Mouse (Mus musculus) embryonic facial prominence, embryonic 10.5 days (tissue): Measurements from ENCODE around the gene Gm44502. TPM values are rescaled to one million over a fixed set of nuclear protein-coding genes. Genes with fewer than 3 reads are reported as not detected.

ENCODE experiments used
- DNase-seq: peaks from one replicate; pipeline ENCODE4 v3.0.0-alpha.2; 2017; ENCODE audit warnings: low spot score
- H3K27ac ChIP-seq: fragments of 300-500 bp; sonication (generic); replicated peaks from 2 replicates; pipeline ENCODE4 v1.5.1; 2016; ENCODE audit warnings: mild to moderate bottlenecking
- H3K27me3 ChIP-seq: fragments of 300-500 bp; sonication (generic); replicated peaks from 2 replicates; pipeline ENCODE4 v1.6.1; 2016; ENCODE audit warnings: low read depth, mild to moderate bottlenecking; ENCODE audit not compliant: poor library complexity, severe bottlenecking
- H3K36me3 ChIP-seq: fragments of 300-500 bp; sonication (generic); replicated peaks from 2 replicates; pipeline ENCODE4 v1.6.1; 2016; ENCODE audit warnings: mild to moderate bottlenecking, moderate library complexity
- H3K4me1 ChIP-seq: fragments of 300-500 bp; sonication (generic); 2 replicates; pipeline ENCODE4 v1.6.1; 2016
- H3K4me3 ChIP-seq: fragments of 300-500 bp; sonication (generic); 2 replicates; pipeline ENCODE4 v1.5.1; 2016; ENCODE audit warnings: mild to moderate bottlenecking, moderate library complexity
- H3K9me3 ChIP-seq: fragments of 300-500 bp; sonication (generic); 2 replicates; pipeline ENCODE4 v1.6.1; 2016; ENCODE audit warnings: mild to moderate bottlenecking
- WGBS: fragments of 180-500 bp; shearing (Covaris S2); methylation state at CpG from one replicate; pipeline ENCODE4 v1.1.7; 2016; 5-methylcytosine and 5-hydroxymethylcytosine counted together
- polyA plus RNA-seq: library from polyadenylated mRNA; unstranded; fragments of >200 nt; fragmentation: Nextera tagmentation; extraction: Ambion mirVana; gene quantifications from 2 replicates; pipeline ENCODE4 v1.2.1, GENCODE M21; 2016

Gene Gm44502
- polyA plus RNA-seq, 1 experiment from 2014 or later: not detected

DNA sequence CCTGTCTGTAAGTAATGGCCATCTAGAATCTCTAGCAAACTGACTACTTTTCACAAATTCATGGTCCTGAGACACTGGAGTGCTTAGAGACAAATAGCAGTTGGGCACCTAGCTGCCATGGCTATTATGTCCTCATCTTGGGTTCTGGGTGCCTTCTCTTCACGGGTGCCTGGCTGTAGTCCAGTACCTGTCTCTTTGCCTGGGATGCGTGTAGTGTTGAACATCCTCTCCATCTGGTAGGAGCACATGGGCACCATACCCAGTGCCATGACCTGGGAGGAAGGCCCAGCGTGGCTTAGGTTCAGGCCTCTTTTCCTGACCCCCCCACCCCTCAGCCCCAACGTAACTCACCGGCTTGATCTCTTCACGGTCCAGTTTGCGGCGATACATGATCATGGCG lies 7.6 kb downstream of the Gm44502 start:
- H3K9me3 ChIP-seq: no peaks in the 10 kb centered on the region
- H3K4me3 ChIP-seq: no peak overlapping the region
- H3K27me3 ChIP-seq: no peaks in the 10 kb centered on the region
- peaks cover 64% of the 10 kb centered on the region for H3K36me3 ChIP-seq
- 93% methylated on average over 9 of the region's 9 CpGs for WGBS
- H3K4me1 ChIP-seq: peaks cover 16% of the 10 kb centered on the region
- no peak overlapping the region for H3K27ac ChIP-seq
- DNase-seq: no peak

DNA sequence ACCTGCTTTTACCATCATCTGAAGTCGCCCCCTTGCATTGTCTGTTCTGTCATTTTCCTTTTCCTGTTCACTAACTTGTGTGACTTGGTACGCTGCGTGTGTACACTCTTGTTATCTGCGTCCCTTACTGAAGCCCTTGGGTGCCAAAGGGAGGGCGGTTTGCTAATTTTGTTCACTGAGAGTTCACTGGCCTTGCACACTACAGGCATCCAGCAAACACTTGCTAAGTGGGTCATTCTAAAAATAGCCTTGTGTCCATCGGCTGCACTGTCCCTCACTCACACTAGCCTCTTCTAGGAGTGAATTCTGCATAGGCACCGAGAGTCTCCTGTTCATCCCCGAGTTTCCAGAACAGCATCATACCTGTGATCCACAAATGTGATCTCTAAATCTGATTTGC lies 14.2 kb downstream of the Gm44502 start:
- Histone ChIP-seq H3K4me1 (no peaks in the 10 kb centered on the region), H3K4me3 (no peak overlapping the region), H3K9me3 (no peaks in the 10 kb centered on the region), H3K27ac (no peak overlapping the region), H3K36me3 (peaks cover 35% of the 10 kb centered on the region), H3K27me3 (no peaks in the 10 kb centered on the region)
- no peak for DNase-seq
- WGBS: 88% methylated on average over 8 of the region's 8 CpGs

DNA sequence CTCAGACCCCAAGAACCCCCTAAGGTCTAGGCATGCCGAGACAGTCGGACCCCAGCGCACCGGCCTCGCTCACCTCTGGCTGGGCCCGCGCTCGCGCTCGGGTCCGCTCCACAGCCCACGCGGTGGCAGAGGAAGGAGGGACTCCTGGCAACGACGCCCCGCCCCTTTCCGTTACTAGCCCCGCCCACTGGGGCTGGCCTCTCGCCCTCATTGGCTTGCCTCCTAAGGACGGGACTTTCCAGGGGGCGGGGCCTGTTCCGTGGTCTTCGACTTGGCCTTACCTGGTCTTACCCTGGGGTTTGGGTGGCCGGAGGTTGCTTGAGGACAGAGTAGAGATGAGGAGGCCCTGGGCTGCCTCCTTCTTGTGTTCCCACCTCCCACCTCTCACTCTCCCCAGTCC lies 19.4 kb downstream of the Gm44502 start, which contains the start of gene Syce3:
Gene Syce3, minus strand, starts transcription at position 386 of the 400 bp plus-strand sequence.
- WGBS: 87% methylated on average over 24 of the region's 24 CpGs
- H3K4me1 ChIP-seq: no peaks in the 10 kb centered on the region
- peaks cover 12% of the 10 kb centered on the region for H3K9me3 ChIP-seq
- no peaks in the 10 kb centered on the region for H3K27me3 ChIP-seq
- DNase-seq: no peak
- H3K27ac ChIP-seq: no peak within 1 kb of the TSS
- H3K36me3 ChIP-seq: no peaks in the 10 kb centered on the region
- no peak within 1 kb of the TSS for H3K4me3 ChIP-seq

DNA sequence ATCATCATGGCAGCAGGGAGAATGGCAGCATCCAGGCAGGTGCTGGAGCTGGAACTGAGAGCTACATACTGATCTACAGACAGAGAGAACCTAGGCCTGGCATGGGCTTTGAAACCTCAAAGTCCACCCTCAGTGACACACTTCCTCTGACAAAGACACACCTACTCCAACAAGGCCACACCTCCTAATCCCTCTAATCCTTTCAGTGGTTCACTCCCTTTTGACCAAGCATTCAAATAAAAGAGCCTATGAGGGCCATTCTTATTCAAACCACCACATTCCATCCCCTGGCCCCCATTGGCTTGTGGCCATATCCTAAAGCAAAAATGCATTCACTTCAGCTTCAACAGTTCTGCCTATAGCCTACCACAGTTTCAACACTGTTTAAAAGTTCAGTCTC lies 22.8 kb downstream of the Gm44502 start:
- Histone ChIP-seq H3K9me3 (peaks cover 12% of the 10 kb centered on the region), H3K36me3 (no peaks in the 10 kb centered on the region), H3K4me3 (no peak overlapping the region), H3K27me3 (no peaks in the 10 kb centered on the region), H3K4me1 (no peaks in the 10 kb centered on the region), H3K27ac (no peak overlapping the region)
- no peak for DNase-seq

DNA sequence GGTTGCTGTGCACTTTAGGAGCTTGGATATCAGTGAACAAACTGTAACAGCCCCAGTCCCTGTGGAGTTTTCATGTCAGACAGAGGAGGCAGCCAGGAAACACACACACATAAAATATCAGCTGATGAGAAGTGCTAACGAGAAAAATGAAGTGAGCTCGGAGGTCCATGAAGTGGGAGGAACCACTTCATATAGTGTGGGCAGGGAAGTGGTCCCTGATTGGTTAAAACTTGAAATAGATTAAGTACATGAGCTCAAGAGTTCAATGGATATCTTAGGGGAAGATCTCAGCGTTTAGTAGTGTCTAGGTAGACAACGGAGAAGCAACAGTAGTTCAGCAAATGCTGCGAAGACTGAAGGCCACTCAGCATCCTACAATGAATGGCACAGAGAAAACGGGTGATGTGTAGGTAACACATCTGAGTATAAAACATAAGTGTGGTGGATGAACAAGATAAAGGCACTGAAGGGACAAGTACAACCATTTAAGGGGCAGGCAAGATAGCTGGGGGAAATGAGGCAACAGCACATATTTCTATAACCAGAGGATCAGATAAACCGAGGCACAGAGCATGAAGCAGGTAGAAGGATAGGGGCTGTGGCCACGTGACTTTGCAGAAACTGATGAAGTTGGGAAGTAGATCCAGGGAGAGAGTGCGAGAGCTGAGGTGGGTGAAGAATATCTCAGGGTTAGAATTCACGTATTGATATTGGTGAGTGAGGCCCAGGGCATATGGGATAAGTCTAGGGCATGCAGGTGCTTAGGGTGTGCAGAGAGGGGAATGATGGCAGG lies 24.5 kb downstream of the Gm44502 start:
- H3K4me3 ChIP-seq: no peak overlapping the region
- H3K36me3 ChIP-seq: no peaks in the 10 kb centered on the region
- 86% methylated on average over 10 of the region's 10 CpGs for WGBS
- no peaks in the 10 kb centered on the region for H3K27me3 ChIP-seq
- peaks cover 12% of the 10 kb centered on the region for H3K9me3 ChIP-seq
- DNase-seq: no peak
- H3K27ac ChIP-seq: no peak overlapping the region
- no peaks in the 10 kb centered on the region for H3K4me1 ChIP-seq

DNA sequence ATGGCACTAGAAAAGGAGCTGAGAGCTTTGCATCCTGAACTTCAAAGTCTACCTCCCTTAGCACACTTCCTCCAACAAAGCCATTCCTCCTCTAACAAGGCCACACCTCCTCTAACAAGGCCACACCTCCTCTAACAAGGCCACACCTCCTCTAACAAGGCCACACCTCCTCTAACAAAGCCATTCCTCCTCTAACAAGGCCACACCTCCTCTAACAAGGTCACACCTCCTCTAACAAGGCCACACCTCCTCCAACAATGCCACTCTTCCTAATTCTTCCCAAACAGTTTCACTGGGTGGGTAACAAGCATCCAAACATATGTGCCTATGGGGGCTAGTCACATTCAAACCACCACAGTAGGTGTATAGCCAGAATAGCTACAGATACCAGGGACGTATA lies 27.0 kb downstream of the Gm44502 start:
- Histone ChIP-seq H3K4me1 (no peaks in the 10 kb centered on the region), H3K9me3 (peaks cover 2% of the 10 kb centered on the region; the same call in 1 of the 2 replicates), H3K27me3 (no peaks in the 10 kb centered on the region), H3K27ac (no peak overlapping the region), H3K36me3 (no peaks in the 10 kb centered on the region), H3K4me3 (no peak overlapping the region)
- DNase-seq: no peak
- WGBS: 86% methylated on average over 1 of the region's 1 CpGs

DNA sequence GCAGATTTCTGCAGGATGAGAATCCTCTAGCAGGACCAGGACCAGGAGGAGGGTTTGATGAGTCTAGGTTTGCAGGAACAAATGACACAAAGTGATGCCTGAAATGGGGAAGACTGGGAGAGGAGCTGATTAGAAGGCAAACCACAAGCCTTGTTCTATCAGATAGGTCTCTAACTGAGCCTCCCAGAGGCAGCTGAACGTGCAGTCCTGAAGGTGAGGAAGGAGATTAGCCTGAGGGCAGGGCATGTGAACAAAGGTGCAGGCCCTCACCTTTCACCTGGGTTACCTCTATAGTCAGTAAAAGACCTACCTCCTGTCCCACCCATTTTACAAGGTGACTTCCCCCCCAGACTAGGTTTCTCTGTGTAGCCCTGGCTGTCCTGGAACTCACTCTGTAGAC lies 29.8 kb downstream of the Gm44502 start:
- Histone ChIP-seq H3K27ac (no peak overlapping the region), H3K4me3 (no peak overlapping the region), H3K4me1 (no peaks in the 10 kb centered on the region), H3K27me3 (no peaks in the 10 kb centered on the region), H3K36me3 (no peaks in the 10 kb centered on the region), H3K9me3 (no peaks in the 10 kb centered on the region)
- DNase-seq: no peak
- WGBS: 71% methylated on average over 1 of the region's 1 CpGs

DNA sequence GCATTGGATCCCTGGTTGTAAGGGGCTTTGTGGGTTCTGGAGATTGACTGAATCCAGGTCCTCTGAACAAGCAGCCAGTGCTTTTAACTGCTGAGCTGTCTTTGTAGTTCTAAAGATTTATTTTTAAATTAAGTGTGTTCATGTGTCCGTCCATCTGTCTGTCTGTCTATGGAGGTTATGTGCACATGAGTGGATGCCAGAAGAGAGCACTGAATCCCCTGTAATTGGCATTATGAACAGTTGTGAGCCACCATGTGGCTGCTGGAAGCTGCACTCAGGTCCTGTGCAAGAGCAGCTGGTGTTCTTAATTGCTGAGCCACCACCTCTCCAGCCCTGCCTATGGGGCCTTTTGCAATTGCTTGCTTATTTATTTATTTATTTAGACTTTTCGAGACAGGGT lies 31.4 kb downstream of the Gm44502 start:
- 80% methylated on average over 2 of the region's 2 CpGs for WGBS
- H3K4me1 ChIP-seq: no peaks in the 10 kb centered on the region

DNA sequence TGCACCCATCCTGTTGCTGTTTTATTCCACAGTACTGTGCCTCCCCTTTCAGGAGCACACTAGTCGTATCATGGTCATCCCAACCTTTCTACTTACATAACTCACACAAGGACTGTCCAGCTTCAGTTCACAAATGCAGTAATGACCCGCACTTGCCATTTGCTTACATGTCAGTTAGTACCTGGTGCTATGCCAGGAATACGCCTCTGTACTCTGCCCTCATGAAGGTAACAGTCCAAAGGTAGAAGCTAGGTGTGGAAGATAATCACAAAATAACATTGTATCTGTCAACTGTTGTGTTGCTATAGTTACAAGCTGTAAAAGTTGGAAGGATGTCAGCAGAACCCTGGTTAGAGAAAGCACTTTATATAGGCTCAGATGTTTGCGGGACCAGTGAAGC lies 32.6 kb downstream of the Gm44502 start:
- DNase-seq: no peak
- 87% methylated on average over 4 of the region's 4 CpGs for WGBS
- Histone ChIP-seq H3K36me3 (no peaks in the 10 kb centered on the region), H3K4me1 (no peaks in the 10 kb centered on the region), H3K27me3 (no peaks in the 10 kb centered on the region), H3K27ac (no peak overlapping the region), H3K4me3 (no peak overlapping the region), H3K9me3 (no peaks in the 10 kb centered on the region)

More for the DNA sequence above, 31.4 kb downstream of the Gm44502 start:
- no peak for DNase-seq
- H3K4me3 ChIP-seq: no peak overlapping the region
- H3K27me3 ChIP-seq: no peaks in the 10 kb centered on the region
- no peak overlapping the region for H3K27ac ChIP-seq
- no peaks in the 10 kb centered on the region for H3K9me3 ChIP-seq
- H3K36me3 ChIP-seq: no peaks in the 10 kb centered on the region

DNA sequence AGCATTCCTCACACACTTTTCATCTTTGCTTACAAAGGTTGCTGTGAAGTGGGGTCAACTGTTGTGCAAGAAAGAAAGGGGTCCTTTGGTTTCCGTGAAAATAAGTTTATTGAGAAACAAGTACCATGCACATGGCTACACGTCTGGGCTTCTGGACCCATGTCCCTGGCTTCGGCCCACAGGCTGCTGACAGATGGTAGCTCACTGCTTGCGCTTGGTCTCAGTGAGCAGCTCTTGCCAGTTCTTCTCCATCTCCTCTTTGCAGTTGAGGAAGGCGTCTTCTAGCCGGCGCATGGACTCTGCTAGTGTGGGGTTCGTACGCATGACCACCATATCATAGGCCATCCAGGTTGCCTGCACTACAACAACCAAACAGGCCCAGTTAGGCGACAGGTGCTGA lies 39.4 kb downstream of the Gm44502 start:
- Histone ChIP-seq H3K27ac (no peak overlapping the region), H3K9me3 (no peaks in the 10 kb centered on the region)
- 93% methylated on average over 10 of the region's 10 CpGs for WGBS

DNA sequence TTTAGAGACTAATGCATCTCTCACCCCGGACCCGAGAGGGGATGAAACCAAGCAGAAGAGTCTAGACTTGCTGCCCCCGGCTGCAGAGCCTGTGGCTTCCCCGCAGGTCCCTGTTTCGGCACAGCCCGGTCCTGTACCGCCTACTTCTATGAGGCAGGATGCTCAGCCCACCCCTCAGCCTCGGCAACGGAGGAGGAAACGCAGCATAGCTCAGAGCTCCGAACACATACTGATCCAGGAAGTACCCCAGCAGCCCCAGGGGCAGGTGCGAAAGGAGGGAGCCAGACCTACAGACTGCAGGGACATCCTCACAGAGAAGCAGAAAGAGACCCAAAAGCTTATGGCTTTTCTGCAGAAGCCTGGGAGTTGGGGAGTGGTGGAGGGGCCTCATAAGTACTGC lies 42.4 kb downstream of the Gm44502 start:
- Histone ChIP-seq H3K36me3 (no peaks in the 10 kb centered on the region), H3K4me3 (no peak overlapping the region), H3K9me3 (no peaks in the 10 kb centered on the region), H3K4me1 (0 out of 2 replicates have a peak, but pooled peaks cover 7% of the 10 kb centered on the region), H3K27me3 (peaks cover 55% of the 10 kb centered on the region), H3K27ac (no peak overlapping the region)
- WGBS: 40% methylated on average over 12 of the region's 12 CpGs
- DNase-seq: no peak

More for the DNA sequence above, 39.4 kb downstream of the Gm44502 start:
- Histone ChIP-seq H3K36me3 (no peaks in the 10 kb centered on the region), H3K4me3 (no peak overlapping the region), H3K27me3 (peaks cover 33% of the 10 kb centered on the region), H3K4me1 (0 out of 2 replicates have a peak, but pooled peaks cover under 1% of the 10 kb centered on the region)
- no peak for DNase-seq

DNA sequence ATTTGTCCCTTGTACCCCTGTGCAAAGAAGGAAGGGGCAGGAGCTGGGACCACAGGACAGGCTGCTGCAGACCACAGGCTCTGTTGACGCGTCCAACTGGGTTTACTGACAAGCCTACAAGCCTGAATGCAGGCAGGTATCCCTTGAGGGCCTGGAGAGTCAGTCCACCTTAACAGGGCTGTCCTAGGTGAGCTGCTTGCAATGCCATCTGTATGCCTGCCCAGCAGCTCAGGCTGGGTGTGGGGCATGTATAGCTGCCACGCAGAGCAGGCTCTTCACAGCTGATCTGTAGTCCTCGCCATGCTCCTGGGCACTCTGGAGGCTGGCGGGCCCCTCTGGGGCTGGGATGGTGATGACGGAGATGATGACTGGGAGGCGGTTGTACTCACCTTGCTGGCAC lies 44.9 kb downstream of the Gm44502 start, which contains the start of gene Klhdc7b:
Gene Klhdc7b, plus strand, starts transcription at position 301 of the 400 bp plus-strand sequence.
- H3K36me3 ChIP-seq: no peaks in the 10 kb centered on the region
- WGBS: 85% methylated on average over 7 of the region's 7 CpGs
- H3K27me3 ChIP-seq: peaks cover 80% of the 10 kb centered on the region
- H3K4me1 ChIP-seq: 0 out of 2 replicates have a peak, but pooled peaks cover 7% of the 10 kb centered on the region
- no peak within 1 kb of the TSS for H3K4me3 ChIP-seq
- H3K27ac ChIP-seq: peak within 1 kb of the TSS; percentile 24; the same call in 1 of the 2 replicates
- no peaks in the 10 kb centered on the region for H3K9me3 ChIP-seq
- DNase-seq: no peak

DNA sequence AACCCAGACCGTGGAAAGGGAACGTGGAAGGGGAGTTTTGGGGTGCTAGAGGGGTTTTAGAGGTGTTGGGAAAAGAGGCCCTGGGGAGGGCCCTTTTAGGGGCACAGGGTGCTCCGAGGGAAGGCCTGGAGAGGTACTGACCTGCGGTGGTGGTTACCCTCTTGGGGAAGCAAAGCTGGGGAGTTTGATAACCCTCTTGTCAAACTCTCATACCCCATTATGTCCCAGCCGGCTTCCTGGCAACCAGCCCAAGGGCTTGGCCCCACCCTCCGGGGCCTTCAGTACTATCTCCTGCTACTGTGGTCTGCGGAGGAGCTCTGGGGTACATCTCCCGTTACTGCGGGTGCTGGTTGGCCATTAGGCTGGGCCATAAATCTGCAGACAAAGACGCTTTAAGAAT lies 50.1 kb downstream of the Gm44502 start:
- Histone ChIP-seq H3K27ac (no peak overlapping the region), H3K4me1 (peaks cover 36% of the 10 kb centered on the region), H3K36me3 (no peaks in the 10 kb centered on the region), H3K27me3 (peaks cover 91% of the 10 kb centered on the region), H3K9me3 (no peaks in the 10 kb centered on the region), H3K4me3 (peak overlapping the region; percentile 53)
- DNase-seq: peak; percentile 34
- 11% methylated on average over 10 of the region's 10 CpGs for WGBS
